Mouse (Mus musculus) heart, postnatal 0 days (tissue): Measurements from ENCODE around the gene A4galt.

Experiments used
- CTCF ChIP-seq: IDR thresholded peaks from 2 replicates; pipeline ENCODE4 v1.5.1; 2016; ENCODE audit warnings: antibody characterized with exemption, control low read depth, low read depth
- EP300 ChIP-seq: IDR thresholded peaks from 2 replicates; pipeline ENCODE4 v1.6.1; 2016; ENCODE audit warnings: antibody characterized with exemption, low read depth

DNA sequence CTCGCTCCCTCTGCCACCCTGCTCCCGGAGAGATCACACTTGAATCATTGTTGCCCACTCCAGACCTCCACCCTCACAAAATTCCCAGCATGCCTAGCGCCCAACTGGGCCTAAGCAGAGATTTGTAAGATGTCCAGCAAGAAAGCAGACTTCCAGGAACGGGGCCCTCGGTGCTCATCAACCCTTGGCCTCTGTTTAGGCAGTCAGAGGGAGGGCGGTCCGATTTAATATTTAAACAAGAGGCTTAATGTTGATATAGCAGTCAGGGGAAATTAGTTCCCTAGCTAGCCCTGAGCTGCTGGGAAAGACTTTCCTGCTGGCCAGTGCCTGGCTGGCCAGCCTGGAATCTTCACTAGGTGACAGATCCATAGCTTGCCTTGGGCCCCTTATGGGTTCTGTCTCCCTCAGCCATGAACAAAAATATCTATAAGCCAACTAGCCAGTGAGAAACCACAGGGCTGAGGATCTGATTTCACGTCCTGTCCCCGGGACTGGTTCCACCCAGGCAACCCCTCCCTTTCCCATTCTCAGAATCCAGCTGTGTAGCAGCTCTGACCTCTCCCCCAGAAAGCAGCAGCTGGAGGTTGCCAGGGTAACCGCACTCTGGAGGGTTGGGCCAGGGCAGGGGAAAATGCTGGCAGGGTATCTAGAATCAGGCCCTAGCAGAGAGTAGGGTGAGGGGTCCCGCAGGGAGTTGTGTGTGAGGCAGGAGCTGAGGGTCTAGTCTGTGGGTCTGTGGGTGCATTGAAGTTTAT is 28.2 kb downstream of the A4galt start:
- no peak for TF ChIP-seq CTCF
- TF ChIP-seq EP300: no peak
